Mouse (Mus musculus) forebrain, embryonic 10.5 days (tissue): ENCODE results near the gene Gramd1c. TPM values are rescaled to one million over a fixed set of nuclear protein-coding genes. Genes with fewer than 3 reads are reported as not detected.

Experiments used
- DNase-seq: peaks from one replicate; pipeline ENCODE4 v3.0.0-alpha.2; 2017; ENCODE audit warnings: low spot score; ENCODE audit errors: extremely low spot score
- H3K27ac ChIP-seq: fragments of 300-500 bp; sonication (generic); 2 replicates; pipeline ENCODE4 v1.5.1; 2016; ENCODE audit warnings: mild to moderate bottlenecking
- H3K27me3 ChIP-seq: fragments of 300-500 bp; sonication (generic); 2 replicates; pipeline ENCODE4 v1.6.1; 2016; ENCODE audit warnings: mild to moderate bottlenecking; ENCODE audit not compliant: poor library complexity, severe bottlenecking
- H3K36me3 ChIP-seq: fragments of 300-500 bp; sonication (generic); replicated peaks from 2 replicates; pipeline ENCODE4 v1.6.1; 2016; ENCODE audit warnings: mild to moderate bottlenecking, moderate library complexity
- H3K4me1 ChIP-seq: fragments of 300-500 bp; sonication (generic); 2 replicates; pipeline ENCODE4 v1.6.1; 2016
- H3K4me3 ChIP-seq: fragments of 300-500 bp; sonication (generic); 2 replicates; pipeline ENCODE4 v1.5.1; 2016; ENCODE audit warnings: mild to moderate bottlenecking, moderate library complexity
- H3K9me3 ChIP-seq: fragments of 300-500 bp; sonication (generic); 2 replicates; pipeline ENCODE4 v1.6.1; 2016; ENCODE audit warnings: mild to moderate bottlenecking, moderate library complexity
- WGBS: fragments of 180-500 bp; shearing (Covaris S2); methylation state at CpG from one replicate; pipeline ENCODE4 v1.1.7; 2016; 5-methylcytosine and 5-hydroxymethylcytosine counted together
- polyA plus RNA-seq: library from polyadenylated mRNA; unstranded; fragments of >200 nt; fragmentation: Nextera tagmentation; extraction: Ambion mirVana; gene quantifications from 2 replicates; pipeline ENCODE4 v1.2.1, GENCODE M21; 2016

Gene Gramd1c
- polyA plus RNA-seq, 1 experiment from 2014 or later: 2.5 TPM

DNA sequence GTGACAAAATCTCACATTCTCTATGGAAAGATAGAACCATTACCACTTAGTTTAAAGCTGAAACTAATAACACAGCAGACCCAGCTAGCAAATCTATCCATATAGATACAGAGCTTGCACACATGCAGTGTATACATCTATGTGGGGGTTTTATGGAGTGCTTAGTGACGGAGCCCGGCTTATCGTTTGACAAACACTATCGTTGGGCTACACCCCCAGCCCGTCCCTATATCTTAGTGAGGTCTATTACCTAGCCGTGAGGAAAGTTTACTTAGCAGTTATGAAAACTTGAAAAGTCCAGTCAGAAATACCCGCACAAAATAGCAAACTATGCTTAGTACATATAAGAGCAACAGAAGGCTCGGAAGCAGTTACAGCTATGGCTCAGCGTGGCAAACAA is 91.4 kb downstream of the Gramd1c start:
- H3K27ac ChIP-seq: no peak overlapping the region
- no peak overlapping the region for H3K4me3 ChIP-seq
- WGBS: 94% methylated on average over 9 of the region's 9 CpGs
- H3K9me3 ChIP-seq: no peaks in the 10 kb centered on the region
- 0 out of 2 replicates have a peak, but pooled peaks cover 4% of the 10 kb centered on the region for H3K27me3 ChIP-seq
- peaks cover 11% of the 10 kb centered on the region; the same call in 1 of the 2 replicates for H3K4me1 ChIP-seq
- DNase-seq: no peak
- H3K36me3 ChIP-seq: no peaks in the 10 kb centered on the region

DNA sequence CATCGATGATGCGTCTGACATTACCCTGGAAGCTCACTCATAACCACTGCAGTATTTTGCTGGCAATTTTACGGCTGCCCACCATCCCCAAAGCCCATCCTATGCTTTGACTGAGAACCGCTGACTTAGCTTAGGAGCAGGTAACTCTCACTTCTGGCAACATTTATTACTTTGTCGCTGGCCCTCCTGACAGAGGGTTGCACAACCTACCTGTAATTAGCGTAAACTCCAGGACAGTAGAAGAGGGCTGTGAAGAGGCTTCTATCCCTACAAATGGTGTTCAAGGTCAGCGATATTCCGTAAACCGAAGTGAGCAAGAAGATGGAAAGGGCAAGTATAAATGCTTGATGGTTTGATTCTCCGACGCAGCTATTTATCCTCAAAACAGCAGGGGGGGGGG is 92.0 kb downstream of the Gramd1c start:
- Histone ChIP-seq H3K9me3 (no peaks in the 10 kb centered on the region), H3K4me1 (peaks cover 15% of the 10 kb centered on the region), H3K27ac (no peak overlapping the region), H3K4me3 (no peak overlapping the region), H3K36me3 (no peaks in the 10 kb centered on the region), H3K27me3 (no peaks in the 10 kb centered on the region)
- DNase-seq: no peak
- WGBS: 93% methylated on average over 11 of the region's 11 CpGs

DNA sequence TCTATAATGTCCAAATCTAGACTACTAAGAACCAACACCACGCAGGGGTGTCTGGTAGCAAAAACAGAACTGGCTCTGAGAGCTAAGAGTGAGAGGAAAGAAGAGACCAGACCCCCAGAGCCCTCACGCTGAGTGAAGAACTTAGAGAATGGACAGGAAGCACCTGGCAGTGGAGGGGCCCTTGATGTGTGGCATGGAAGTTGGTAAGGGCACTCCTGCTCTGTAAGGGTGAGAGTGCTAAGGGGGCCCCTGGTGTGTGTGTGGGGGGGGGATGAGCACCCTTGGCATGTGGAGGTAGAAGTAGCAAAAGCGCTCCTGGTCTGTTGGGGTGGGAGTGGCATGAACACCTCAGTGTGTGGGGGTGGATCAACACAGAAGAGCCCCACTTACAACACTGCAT is 92.7 kb downstream of the Gramd1c start:
- no peaks in the 10 kb centered on the region for H3K36me3 ChIP-seq
- H3K9me3 ChIP-seq: no peaks in the 10 kb centered on the region
- H3K27me3 ChIP-seq: no peaks in the 10 kb centered on the region
- no peak overlapping the region for H3K4me3 ChIP-seq
- H3K4me1 ChIP-seq: peaks cover 19% of the 10 kb centered on the region
- DNase-seq: no peak
- H3K27ac ChIP-seq: no peak overlapping the region
- 89% methylated on average over 3 of the region's 3 CpGs for WGBS

DNA sequence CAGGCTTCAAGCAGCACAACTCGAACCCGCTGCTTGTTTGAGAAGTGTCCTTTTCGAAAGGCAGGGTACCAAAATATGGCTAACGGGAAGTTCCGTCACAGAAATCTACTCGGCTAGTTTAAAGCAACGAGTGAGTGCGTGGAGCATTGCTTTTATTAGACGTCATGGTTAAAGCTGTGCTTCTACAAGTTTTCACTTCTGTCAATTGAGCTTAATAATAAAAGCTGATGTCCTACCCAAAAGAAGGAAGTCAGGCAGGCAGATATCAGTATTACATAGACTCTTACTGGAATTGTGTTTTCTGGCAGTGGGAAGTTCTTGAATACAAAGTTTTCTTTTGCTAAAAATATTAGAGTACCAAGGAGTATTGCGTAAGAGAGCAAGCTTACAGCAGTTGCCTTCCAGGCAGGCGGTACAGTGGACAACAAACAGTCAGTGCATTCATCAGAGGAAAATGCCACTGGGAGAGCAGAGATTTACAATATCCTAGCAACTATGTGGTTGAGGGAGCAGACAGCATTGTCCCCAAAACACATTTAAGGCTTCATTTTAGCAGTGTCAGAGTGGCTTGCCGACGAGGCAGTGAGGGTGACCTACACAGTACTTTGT is 97.3 kb downstream of the Gramd1c start:
- Histone ChIP-seq H3K27me3 (no peaks in the 10 kb centered on the region), H3K4me1 (peaks cover 11% of the 10 kb centered on the region), H3K4me3 (no peak overlapping the region), H3K9me3 (no peaks in the 10 kb centered on the region), H3K36me3 (peaks cover 12% of the 10 kb centered on the region; the same call in 1 of the 2 replicates), H3K27ac (no peak overlapping the region)
- 86% methylated on average over 13 of the region's 13 CpGs for WGBS
- DNase-seq: no peak

DNA sequence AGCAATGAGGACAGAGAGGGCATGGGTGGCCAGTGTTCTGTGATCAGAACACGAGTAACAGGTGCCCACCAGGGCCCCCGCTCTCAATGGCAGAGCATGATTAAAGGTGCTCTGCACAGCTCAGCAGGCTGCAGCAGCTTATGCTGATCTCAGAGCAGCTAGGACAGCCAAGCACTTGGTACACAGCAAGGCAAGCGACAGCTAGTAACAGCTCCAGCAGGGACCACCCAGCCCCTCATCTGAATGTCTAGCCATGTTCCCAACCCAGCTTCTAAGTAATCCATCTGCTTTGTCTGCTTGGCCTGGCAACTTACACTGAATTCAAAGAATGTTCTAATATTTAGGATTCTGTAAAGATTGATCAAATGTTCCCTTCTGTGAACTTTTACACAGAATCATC is 99.4 kb downstream of the Gramd1c start:
- H3K4me3 ChIP-seq: no peak overlapping the region
- peaks cover 11% of the 10 kb centered on the region for H3K4me1 ChIP-seq
- H3K27me3 ChIP-seq: no peaks in the 10 kb centered on the region
- no peak for DNase-seq
- no peak overlapping the region for H3K27ac ChIP-seq
- H3K36me3 ChIP-seq: peaks cover 17% of the 10 kb centered on the region; the same call in 1 of the 2 replicates
- H3K9me3 ChIP-seq: no peaks in the 10 kb centered on the region
- WGBS: 88% methylated on average over 3 of the region's 3 CpGs

DNA sequence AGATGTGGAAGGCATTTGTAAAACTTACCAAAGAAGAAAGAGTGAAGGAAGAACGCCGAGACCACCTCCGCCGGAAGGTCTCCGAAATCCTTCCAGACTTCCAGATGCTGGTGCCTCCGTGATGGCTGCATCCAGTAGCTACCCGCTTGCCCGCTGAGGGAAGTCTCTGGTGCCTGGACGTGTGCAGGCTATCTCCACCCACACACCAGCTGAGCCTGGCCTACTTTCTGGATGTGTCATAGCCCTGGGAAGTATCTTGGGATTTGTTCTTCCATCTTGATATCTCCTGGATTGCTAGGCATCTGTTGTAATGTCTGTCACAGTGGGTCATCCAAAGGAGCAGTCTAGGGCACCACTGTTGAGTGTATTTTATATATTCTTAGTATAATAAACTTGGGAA is 99.9 kb downstream of the Gramd1c start:
- H3K9me3 ChIP-seq: no peaks in the 10 kb centered on the region
- 95% methylated on average over 9 of the region's 9 CpGs for WGBS
- no peak overlapping the region for H3K27ac ChIP-seq
- DNase-seq: no peak
- no peaks in the 10 kb centered on the region for H3K27me3 ChIP-seq
- H3K4me1 ChIP-seq: peaks cover 11% of the 10 kb centered on the region
- peaks cover 17% of the 10 kb centered on the region; the same call in 1 of the 2 replicates for H3K36me3 ChIP-seq
- no peak overlapping the region for H3K4me3 ChIP-seq

DNA sequence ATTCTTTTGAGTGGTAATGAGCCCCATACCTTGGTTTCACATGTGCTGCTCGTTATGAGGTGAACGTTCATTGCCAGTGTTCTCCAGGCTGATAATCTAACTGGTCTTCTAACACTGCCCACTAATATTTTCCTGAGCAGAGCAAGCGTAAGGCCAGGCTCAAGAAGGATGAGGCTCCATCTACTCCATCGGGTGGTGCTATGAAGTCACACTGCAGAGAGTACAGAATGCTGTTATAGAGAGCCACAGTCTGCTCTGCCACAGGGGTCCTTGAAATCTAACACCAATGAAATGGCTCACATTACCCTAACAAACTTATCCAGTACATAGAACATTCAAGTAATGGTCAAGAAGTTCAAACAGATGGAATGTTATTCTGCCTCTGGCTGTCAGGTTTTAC is 105.1 kb downstream of the Gramd1c start:
- WGBS: 84% methylated on average over 4 of the region's 4 CpGs
- H3K4me1 ChIP-seq: no peaks in the 10 kb centered on the region
- peaks cover 26% of the 10 kb centered on the region for H3K36me3 ChIP-seq
- no peaks in the 10 kb centered on the region for H3K9me3 ChIP-seq
- no peak overlapping the region for H3K4me3 ChIP-seq
- no peaks in the 10 kb centered on the region for H3K27me3 ChIP-seq
- no peak overlapping the region for H3K27ac ChIP-seq
- DNase-seq: no peak

DNA sequence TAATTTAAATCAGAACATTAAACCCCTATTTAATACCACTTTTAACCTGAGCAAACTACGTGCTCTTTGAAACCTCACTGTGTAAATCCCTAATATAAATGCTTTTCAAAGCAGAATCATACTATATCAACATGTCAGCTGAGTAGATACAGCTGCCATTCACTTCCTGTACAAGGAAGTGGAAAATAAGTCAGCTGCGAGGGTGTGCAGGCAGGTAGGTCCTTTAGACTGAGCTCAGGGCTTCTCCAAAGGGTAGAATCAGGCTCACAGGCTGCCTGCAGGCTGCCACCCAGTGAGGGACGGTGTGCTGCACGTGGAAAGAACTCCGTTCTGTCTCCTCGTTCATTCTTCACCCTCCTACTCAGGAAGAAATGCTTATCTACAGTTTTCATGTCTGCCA is 108.2 kb downstream of the Gramd1c start:
- WGBS: 85% methylated on average over 6 of the region's 6 CpGs
- H3K4me1 ChIP-seq: no peaks in the 10 kb centered on the region
- no peaks in the 10 kb centered on the region for H3K27me3 ChIP-seq
- peaks cover 21% of the 10 kb centered on the region for H3K36me3 ChIP-seq
- DNase-seq: no peak
- H3K27ac ChIP-seq: no peak overlapping the region
- H3K9me3 ChIP-seq: no peaks in the 10 kb centered on the region
- H3K4me3 ChIP-seq: no peak overlapping the region

DNA sequence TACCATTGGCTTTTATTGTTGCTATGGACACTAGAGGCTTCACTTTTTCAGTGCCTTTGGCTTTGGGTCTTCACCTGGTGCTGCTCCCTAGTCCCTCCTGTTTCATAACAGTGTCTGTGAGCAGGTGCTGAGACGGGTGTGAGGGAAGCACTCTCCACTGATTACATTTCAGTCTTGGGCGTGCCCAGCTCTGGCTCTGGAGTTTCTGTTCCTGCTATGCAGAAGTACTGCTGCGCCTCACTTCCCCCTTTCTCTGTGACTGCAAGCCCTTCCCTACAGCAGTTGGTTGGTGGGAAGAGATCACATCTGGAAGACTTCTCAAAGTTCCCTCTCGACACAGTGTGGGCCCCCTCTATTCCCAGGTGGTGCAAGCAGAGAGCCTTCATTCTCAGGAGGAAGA is 111.6 kb downstream of the Gramd1c start:
- H3K36me3 ChIP-seq: peaks cover 5% of the 10 kb centered on the region; the same call in 1 of the 2 replicates
- no peak overlapping the region for H3K4me3 ChIP-seq
- no peaks in the 10 kb centered on the region for H3K27me3 ChIP-seq
- H3K9me3 ChIP-seq: no peaks in the 10 kb centered on the region
- 85% methylated on average over 4 of the region's 4 CpGs for WGBS
- DNase-seq: no peak
- H3K27ac ChIP-seq: no peak overlapping the region
- no peaks in the 10 kb centered on the region for H3K4me1 ChIP-seq

DNA sequence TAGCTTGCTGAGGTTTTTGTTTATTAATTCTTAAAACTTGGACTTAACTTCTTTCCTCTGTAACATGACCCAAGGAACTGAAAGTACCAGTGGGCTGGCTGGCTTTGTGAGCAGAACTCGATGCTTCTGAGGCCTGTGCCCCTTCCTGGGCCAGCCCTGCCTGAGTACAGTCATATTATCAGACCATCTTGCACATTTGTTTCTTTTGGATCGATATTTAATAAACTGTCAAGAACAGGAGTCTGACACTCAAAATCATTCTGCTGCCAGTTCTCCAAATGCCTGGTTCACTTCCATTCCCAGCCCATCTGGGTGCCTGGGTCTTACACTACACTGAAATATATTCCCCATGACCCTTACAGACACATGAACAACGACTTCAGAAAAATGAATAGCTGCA is 117.3 kb downstream of the Gramd1c start:
- Histone ChIP-seq H3K27ac (no peak overlapping the region), H3K36me3 (no peaks in the 10 kb centered on the region), H3K4me3 (no peak overlapping the region), H3K9me3 (no peaks in the 10 kb centered on the region), H3K4me1 (no peaks in the 10 kb centered on the region), H3K27me3 (no peaks in the 10 kb centered on the region)
- no peak for DNase-seq
- 87% methylated on average over 3 of the region's 3 CpGs for WGBS

DNA sequence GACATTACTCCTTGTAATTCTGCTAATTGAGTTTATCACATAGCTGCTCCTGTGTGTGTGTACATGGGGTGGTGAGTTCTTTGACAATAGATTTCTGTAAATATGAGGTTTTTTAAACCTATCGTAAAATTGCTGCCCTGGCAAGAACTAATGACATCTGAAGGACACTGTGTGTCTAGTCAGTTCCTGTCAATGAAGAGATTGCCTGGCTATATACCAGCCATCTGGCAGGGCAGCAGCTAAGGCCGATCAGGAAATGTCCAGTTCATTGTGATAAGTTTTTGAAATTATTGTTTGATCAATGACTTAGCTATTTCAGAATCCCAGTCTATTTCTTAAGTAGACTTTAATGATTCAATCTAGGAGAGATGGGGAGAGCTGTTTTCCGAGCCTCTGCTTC is 117.8 kb downstream of the Gramd1c start:
- no peak for DNase-seq
- Histone ChIP-seq H3K4me1 (no peaks in the 10 kb centered on the region), H3K4me3 (no peak overlapping the region), H3K27ac (no peak overlapping the region), H3K36me3 (no peaks in the 10 kb centered on the region), H3K9me3 (no peaks in the 10 kb centered on the region), H3K27me3 (no peaks in the 10 kb centered on the region)
- WGBS: 91% methylated on average over 3 of the region's 3 CpGs

DNA sequence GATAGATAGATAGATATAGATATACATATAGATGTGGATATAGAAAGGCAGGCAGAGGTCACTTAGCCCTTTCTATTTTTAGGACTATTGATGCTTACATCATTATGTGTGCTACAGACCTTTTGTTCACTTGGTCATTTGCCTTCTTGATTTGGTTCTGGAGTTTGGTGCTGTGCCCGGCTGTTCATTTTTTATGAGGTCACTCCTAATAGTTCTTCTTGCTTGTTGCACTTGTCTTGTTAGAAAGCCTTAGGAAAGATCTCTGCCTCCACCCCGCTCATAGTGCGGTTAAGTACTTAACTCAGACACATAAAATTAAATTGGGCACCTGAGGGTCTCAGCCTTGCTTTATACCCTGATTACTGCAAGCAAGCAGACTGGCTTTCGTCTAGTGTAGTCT is 122.3 kb downstream of the Gramd1c start:
- no peak for DNase-seq
- H3K4me1 ChIP-seq: no peaks in the 10 kb centered on the region
- H3K27me3 ChIP-seq: no peaks in the 10 kb centered on the region
- WGBS: 93% methylated on average over 4 of the region's 4 CpGs
- no peak overlapping the region for H3K4me3 ChIP-seq
- peaks cover 6% of the 10 kb centered on the region; the same call in 1 of the 2 replicates for H3K36me3 ChIP-seq
- no peaks in the 10 kb centered on the region for H3K9me3 ChIP-seq
- no peak overlapping the region for H3K27ac ChIP-seq

DNA sequence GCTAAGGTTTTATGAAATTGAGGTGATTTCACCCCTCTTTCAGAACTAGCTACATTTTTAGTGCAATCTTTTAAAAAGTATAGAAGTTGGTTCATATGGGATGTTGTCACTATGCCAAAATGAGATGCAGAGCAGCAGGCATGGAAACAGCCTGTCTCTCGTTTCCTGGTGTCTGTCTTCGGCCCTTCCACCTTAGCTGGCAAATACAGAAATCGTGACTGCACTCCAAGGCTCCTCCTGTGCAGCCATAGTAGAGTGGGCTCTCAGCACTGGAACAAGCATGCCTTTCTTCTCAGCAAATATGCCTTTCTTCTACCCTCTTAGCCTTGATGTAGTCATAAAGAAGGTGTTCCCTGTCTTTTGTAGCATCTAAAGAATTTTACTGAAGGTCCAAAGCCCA is 127.3 kb downstream of the Gramd1c start:
- H3K4me3 ChIP-seq: no peak overlapping the region
- no peaks in the 10 kb centered on the region for H3K27me3 ChIP-seq
- H3K36me3 ChIP-seq: peaks cover 6% of the 10 kb centered on the region; the same call in 1 of the 2 replicates
- no peak for DNase-seq
- H3K4me1 ChIP-seq: no peaks in the 10 kb centered on the region
- 85% methylated on average over 3 of the region's 3 CpGs for WGBS
- H3K27ac ChIP-seq: no peak overlapping the region
- no peaks in the 10 kb centered on the region for H3K9me3 ChIP-seq

DNA sequence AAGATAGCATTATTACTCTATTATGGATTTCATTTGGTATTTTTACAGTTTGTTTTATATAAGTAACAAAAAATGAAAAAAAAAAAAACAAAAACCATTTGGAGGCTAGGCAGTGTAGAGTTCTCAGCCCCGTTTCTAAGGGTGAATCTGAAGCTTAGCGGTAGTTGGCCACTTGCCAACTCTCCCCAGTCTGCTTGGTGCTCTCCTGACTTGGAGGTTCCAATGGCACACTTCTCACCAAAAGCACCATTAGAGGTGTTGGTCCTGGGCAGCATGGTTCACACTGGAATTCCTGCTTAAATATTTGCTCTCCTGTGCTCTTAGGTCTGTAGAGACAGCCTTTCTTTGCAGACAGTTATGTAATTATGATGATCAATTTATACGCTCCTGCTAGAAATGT is 127.8 kb downstream of the Gramd1c start:
- no peaks in the 10 kb centered on the region for H3K4me1 ChIP-seq

More for the DNA sequence above, 127.8 kb downstream of the Gramd1c start:
- Histone ChIP-seq H3K27ac (no peak overlapping the region), H3K36me3 (peaks cover 6% of the 10 kb centered on the region; the same call in 1 of the 2 replicates), H3K27me3 (no peaks in the 10 kb centered on the region), H3K4me3 (no peak overlapping the region), H3K9me3 (no peaks in the 10 kb centered on the region)
- DNase-seq: no peak
- 94% methylated on average over 3 of the region's 3 CpGs for whole genome bisulfite sequencing
